Mouse (Mus musculus) CH12.LX (cell line): Measurements from ENCODE around the gene Psmd13. TPM values are rescaled to one million over a fixed set of nuclear protein-coding genes. Genes with fewer than 3 reads are reported as not detected.

Experiments used
- DNase-seq: peaks from one replicate; pipeline ENCODE4 v3.0.0-alpha.2; 2013; ENCODE audit errors: extremely low read depth
- H3K27ac ChIP-seq: 2 replicates; pipeline ENCODE4 v1.5.1; 2012; ENCODE audit warnings: low read depth, mild to moderate bottlenecking, control low read depth, moderate library complexity; ENCODE audit not compliant: insufficient read depth
- H3K27me3 ChIP-seq: replicated peaks from 2 replicates; pipeline ENCODE3; 2012; ENCODE audit warnings: inconsistent platforms
- H3K36me3 ChIP-seq, 2 experiments: replicated peaks in 1 of 2; 2 replicates each; pipeline versions ENCODE3 to v1.6.1; 2012; ENCODE audit warnings: inconsistent platforms in 1 of 2, low read length in 1 of 2, mild to moderate bottlenecking in 1 of 2, mixed read lengths in 1 of 2, moderate library complexity in 1 of 2; ENCODE audit not compliant: control insufficient read depth in 1 of 2, insufficient read depth in 1 of 2
- H3K4me1 ChIP-seq, 2 experiments: 2 replicates each; pipeline ENCODE4 v1.6.1; 2012; ENCODE audit warnings: inconsistent platforms in 1 of 2, moderate library complexity in 1 of 2; ENCODE audit not compliant: insufficient read depth in 2 of 2, control insufficient read depth in 1 of 2
- H3K4me2 ChIP-seq: 2 replicates; pipeline ENCODE4 v1.6.1; 2012; ENCODE audit warnings: low read depth, mild to moderate bottlenecking, control low read depth; ENCODE audit not compliant: poor library complexity, insufficient read depth, severe bottlenecking
- H3K4me3 ChIP-seq, 3 experiments: fragments of 150-350 bp in 1 of 3; sonication (generic) in 1 of 3; replicated peaks in 1 of 3; 2 replicates each; pipeline versions ENCODE3 to v1.5.1; 2011 to 2012; ENCODE audit warnings: low read depth in 2 of 3, low read length in 2 of 3, mild to moderate bottlenecking in 2 of 3, moderate library complexity in 2 of 3, control low read depth in 1 of 3, improper control_type of control experiment in 1 of 3, inconsistent platforms in 1 of 3, mixed read lengths in 1 of 3; ENCODE audit not compliant: poor library complexity in 1 of 3
- H3K79me2 ChIP-seq: replicated peaks from 2 replicates; pipeline ENCODE4 v1.6.1; 2012; ENCODE audit warnings: mild to moderate bottlenecking, moderate library complexity; ENCODE audit not compliant: control insufficient read depth, poor library complexity, insufficient read depth, severe bottlenecking; ENCODE audit errors: extremely low read depth
- H3K9ac ChIP-seq: 2 replicates; pipeline ENCODE4 v1.6.1; 2012; ENCODE audit warnings: low read depth, mild to moderate bottlenecking, control low read depth, moderate library complexity; ENCODE audit not compliant: insufficient read depth
- H3K9me3 ChIP-seq: replicated peaks from 2 replicates; pipeline ENCODE3; 2012; ENCODE audit warnings: low read length, inconsistent platforms, mixed read lengths
- BHLHE40 ChIP-seq: IDR thresholded peaks from 2 replicates; pipeline ENCODE4 v1.6.1; 2011; ENCODE audit warnings: mild to moderate bottlenecking, low read depth, low read length, improper control_type of control experiment
- CHD2 ChIP-seq: IDR thresholded peaks from 2 replicates; pipeline ENCODE4 v1.6.1; 2011; ENCODE audit warnings: low read length, improper control_type of control experiment
- CTCF ChIP-seq, 2 experiments: IDR thresholded peaks in 1 of 2; conservative IDR thresholded peaks in 1 of 2; 2 replicates each; pipeline ENCODE4 v1.5.1; 2011 to 2012; ENCODE audit warnings: low read depth in 2 of 2, low read length in 2 of 2, improper control_type of control experiment in 1 of 2, inconsistent platforms in 1 of 2, mild to moderate bottlenecking in 1 of 2, moderate library complexity in 1 of 2
- E2F4 ChIP-seq: IDR thresholded peaks from 2 replicates; pipeline ENCODE4 v1.6.1; 2011; ENCODE audit warnings: low read depth, low read length, improper control_type of control experiment; ENCODE audit not compliant: insufficient replicate concordance
- ELF1 ChIP-seq: IDR thresholded peaks from 2 replicates; pipeline ENCODE4 v1.6.1; 2014; ENCODE audit warnings: low read depth, mild to moderate bottlenecking, inconsistent platforms, low read length, improper control_type of control experiment
- EP300 ChIP-seq: IDR thresholded peaks from 2 replicates; pipeline ENCODE4 v1.6.1; 2011; ENCODE audit warnings: low read length, improper control_type of control experiment
- HCFC1 ChIP-seq: IDR thresholded peaks from 2 replicates; pipeline ENCODE4 v1.6.1; 2012; ENCODE audit warnings: low read depth, mild to moderate bottlenecking, inconsistent platforms, low read length, improper control_type of control experiment
- IRF4 ChIP-seq: IDR thresholded peaks from 2 replicates; pipeline ENCODE4 v1.6.1; 2014; ENCODE audit warnings: low read depth, mild to moderate bottlenecking, inconsistent platforms, low read length, improper control_type of control experiment
- JUND ChIP-seq: conservative IDR thresholded peaks from 2 replicates; pipeline ENCODE4 v1.6.1; 2011; ENCODE audit warnings: low read depth, low read length, improper control_type of control experiment
- KAT2A ChIP-seq: IDR thresholded peaks from 2 replicates; pipeline ENCODE4 v1.6.1; 2012; ENCODE audit warnings: low read length, improper control_type of control experiment, inconsistent platforms; ENCODE audit not compliant: insufficient replicate concordance
- MAZ ChIP-seq: IDR thresholded peaks from 2 replicates; pipeline ENCODE4 v1.6.1; 2012; ENCODE audit warnings: low read depth, mild to moderate bottlenecking, inconsistent platforms, low read length, improper control_type of control experiment, moderate library complexity
- MEF2A ChIP-seq: IDR thresholded peaks from 2 replicates; pipeline ENCODE4 v1.6.1; 2014; ENCODE audit warnings: low read depth, mild to moderate bottlenecking, inconsistent platforms, low read length, improper control_type of control experiment, borderline replicate concordance
- NELFE ChIP-seq: IDR thresholded peaks from 2 replicates; pipeline ENCODE4 v1.6.1; 2011; ENCODE audit warnings: low read depth, low read length, improper control_type of control experiment
- NRF1 ChIP-seq: IDR thresholded peaks from 2 replicates; pipeline ENCODE4 v1.6.1; 2014; ENCODE audit warnings: low read depth, mild to moderate bottlenecking, inconsistent platforms, low read length, improper control_type of control experiment, moderate library complexity
- PAX5 ChIP-seq: IDR thresholded peaks from 2 replicates; pipeline ENCODE4 v1.6.1; 2012; ENCODE audit warnings: low read length, inconsistent platforms, mixed read lengths
- SIN3A ChIP-seq: IDR thresholded peaks from 2 replicates; pipeline ENCODE4 v1.6.1; 2012; ENCODE audit warnings: low read length, improper control_type of control experiment, inconsistent platforms
- TCF12 ChIP-seq: IDR thresholded peaks from 2 replicates; pipeline ENCODE4 v1.6.1; 2014; ENCODE audit warnings: low read depth, mild to moderate bottlenecking, inconsistent platforms, low read length, improper control_type of control experiment
- UBTF ChIP-seq: IDR thresholded peaks from 2 replicates; pipeline ENCODE4 v1.6.1; 2012; ENCODE audit warnings: low read depth, mild to moderate bottlenecking, inconsistent platforms, low read length, improper control_type of control experiment, moderate library complexity
- USF1 ChIP-seq: IDR thresholded peaks from 2 replicates; pipeline ENCODE4 v1.6.1; 2014; ENCODE audit warnings: low read depth, mild to moderate bottlenecking, inconsistent platforms, low read length, improper control_type of control experiment
- ZC3H11A ChIP-seq: IDR thresholded peaks from 2 replicates; pipeline ENCODE4 v1.6.1; 2012; ENCODE audit warnings: low read depth, mild to moderate bottlenecking, inconsistent platforms, low read length, improper control_type of control experiment
- ZKSCAN1 ChIP-seq: IDR thresholded peaks from 2 replicates; pipeline ENCODE4 v1.6.1; 2012; ENCODE audit warnings: low read depth, inconsistent platforms, low read length, improper control_type of control experiment, borderline replicate concordance
- dilution Hi-C: fragments of 300-500 bp; cut with MboI; formaldehyde crosslinking; loops from 2 replicates; pipeline ENCODE4 v1.14.3; 2020; ENCODE audit warnings: low sequenced_read_pairs; ENCODE audit not compliant: extremely low pct_unique_long_range_greater_than_20kb, extremely low pct_ligation_motif_present
- in situ Hi-C: fragments of 300-500 bp; cut with MboI; formaldehyde crosslinking; loops from 3 replicates; pipeline ENCODE4 v1.14.3; 2019; ENCODE audit warnings: low sequenced_read_pairs, low pct_ligation_motif_present, low pct_unique_long_range_greater_than_20kb, mixed read lengths
- polyA plus RNA-seq: library from polyadenylated mRNA; unstranded; fragments of >175 nt; gene quantifications from 2 replicates; pipeline ENCODE4 v1.2.1, GENCODE M21; 2012; ENCODE audit warnings: low read depth; ENCODE audit not compliant: insufficient read length
- total RNA-seq, 2 experiments: library from RNA; depleted of rRNA; stranded (reverse); fragments of 300-350 nt in 1 of 2; fragments of >200 nt in 1 of 2; gene quantifications; 2 replicates each; pipeline ENCODE4 v1.2.3; 2012 to 2014

Psmd13 gene
- total and polyA plus RNA-seq, 3 experiments: 165 to 185 (median 168) TPM

- H3K4me3 ChIP-seq: no peak overlapping the region
- no peak for DNase-seq
- no peak overlapping the region for H3K4me2 ChIP-seq
- TF ChIP-seq PAX5 (no peak), JUND (no peak), ZC3H11A (no peak), KAT2A (no peak), EP300 (no peak), USF1 (no peak), HCFC1 (no peak), CHD2 (no peak), SIN3A (no peak)
- TF ChIP-seq, all 38 proteins: peak for 0
- Histone ChIP-seq H3K27me3 (peaks cover 5% of the 10 kb centered on the region), H3K9ac (no peak overlapping the region), H3K36me3 (peaks cover 0 to 8% of the 10 kb centered on the region in 2 experiments), H3K4me1 (peaks cover 2 to 10% of the 10 kb centered on the region in 2 experiments; a peak in 3 of 4 replicates), H3K79me2 (no peaks in the 10 kb centered on the region), H3K27ac (no peak overlapping the region), H3K9me3 (no peaks in the 10 kb centered on the region)
- in situ Hi-C loops (no loop called here), dilution Hi-C loops (no loop called here)
Observed at GRCm38 (mm10) chr7:140905642-140906081, 23.9 kb downstream of the Psmd13 start.

- TF ChIP-seq E2F4: no peak
- TF ChIP-seq MEF2A: no peak
- TF ChIP-seq BHLHE40: no peak
- no peak for TF ChIP-seq CHD2
- TF ChIP-seq CTCF (conservative IDR thresholded peaks at IDR 0.05 in 1 of 2, IDR thresholded peaks at IDR 0.05 in 1 of 2; ENCODE audit: low read depth in 2 of 2, low read length in 2 of 2): no peak
- no peak for TF ChIP-seq NELFE
- TF ChIP-seq KAT2A: no peak
- TF ChIP-seq MAZ: no peak
- TF ChIP-seq PAX5: no peak
- no peak for TF ChIP-seq UBTF
- no peak for TF ChIP-seq NRF1
- no peak for TF ChIP-seq ZC3H11A
- TF ChIP-seq JUND: no peak
- no peak for TF ChIP-seq IRF4
- no peak for TF ChIP-seq ELF1
- TF ChIP-seq TCF12: no peak
- TF ChIP-seq ZKSCAN1: no peak
- Histone ChIP-seq H3K36me3 (no peaks in the 10 kb centered on the region), H3K9ac (no peak overlapping the region), H3K9me3 (no peaks in the 10 kb centered on the region), H3K27me3 (peaks cover 5% of the 10 kb centered on the region), H3K79me2 (no peaks in the 10 kb centered on the region), H3K27ac (no peak overlapping the region), H3K4me2 (no peak overlapping the region), H3K4me3 (no peak overlapping the region), H3K4me1 (peaks cover 2 to 10% of the 10 kb centered on the region in 2 experiments; a peak in 3 of 4 replicates)
- in situ Hi-C loops: no loop called here
- dilution Hi-C loops: no loop called here
- no peak for DNase-seq
Observed at GRCm38 (mm10) chr7:140907131-140907530, 25.4 kb downstream of the Psmd13 start.
